Mouse (Mus musculus) liver, adult 2 months (tissue): Measurements from ENCODE around the gene Fadd.

Source experiments
- CTCF ChIP-seq: fragments of 200-500 bp; IDR thresholded peaks from 2 replicates; pipeline ENCODE4 v1.5.1; 2011; ENCODE audit warnings: low read depth, low read length, control low read depth
- POLR2A ChIP-seq: fragments of 200-500 bp; IDR thresholded peaks from 2 replicates; pipeline ENCODE4 v1.6.1; 2011; ENCODE audit warnings: low read length, control low read depth; ENCODE audit not compliant: insufficient read depth; ENCODE audit errors: extremely low read depth

GRCm38 (mm10) chr7:144541351-144541750 lies 40.9 kb downstream of the Fadd start:
- TF ChIP-seq CTCF = no peak
- no peak for TF ChIP-seq POLR2A
